Comparison of ENCODE assay signal across 13 mouse cellular contexts in the genomic region with DNA sequence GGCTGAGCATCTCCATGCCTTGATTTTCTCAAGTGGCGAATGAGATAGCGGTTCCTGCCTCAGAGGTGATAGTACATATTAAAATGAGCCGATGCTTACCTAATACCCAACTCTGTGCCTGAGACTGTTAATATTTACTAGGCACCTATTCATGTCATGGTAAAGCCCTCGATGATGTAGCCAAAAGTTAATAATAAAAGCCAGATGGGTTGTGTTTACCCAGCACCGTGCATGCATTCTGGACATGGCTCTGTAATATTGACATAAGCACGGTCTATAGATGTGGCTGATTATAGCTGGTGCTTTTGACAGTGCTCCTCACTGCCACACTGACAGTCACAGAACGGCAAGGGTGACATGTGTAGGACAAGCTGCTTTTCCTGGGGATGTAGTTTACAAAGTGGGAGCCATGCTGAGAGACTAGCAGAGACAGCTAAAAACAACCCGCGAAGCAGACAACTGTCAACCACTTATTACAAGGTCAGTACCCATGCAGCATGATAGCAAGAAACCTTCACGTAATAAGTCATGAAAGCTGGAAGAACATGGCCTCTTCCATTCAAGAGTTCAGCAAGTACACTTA. TPM values are rescaled to one million over a fixed set of nuclear protein-coding genes. Genes with fewer than 3 reads are reported as not detected.
DNase-seq lines count a peak whose midpoint lies in the region; ATAC-seq and TF ChIP-seq lines count a peak whose summit lies in the region.
"Had no signal": no experiment of that assay in that cellular context is flagged by ENCODE, and none has a peak within 500 bp of the region (broad histone marks: within the 10 kb centered on the region; RNA-seq: fewer than 3 reads in every experiment).

No protein-coding gene starts in this region.

- H3K4me2 ChIP-seq in limb, embryonic 13.5 days (replicated peaks): peak overlapping the region; percentile 69
- 0 out of 2 replicates have a peak overlapping the region, but pooled peaks have one; percentile 84 for H3K4me2 ChIP-seq in stomach, embryonic 14.5 days (replicated peaks; ENCODE audit: low read depth, low read length)
- H3K4me2 ChIP-seq: midbrain, embryonic 15.5 days had no signal

- H3K9ac ChIP-seq in heart, adult 2 months (ENCODE audit: low read depth, low read length): no peak overlapping the region
- H3K9ac ChIP-seq in liver, adult 2 months (ENCODE audit: low read depth, low read length): 0 out of 2 replicates have a peak overlapping the region, but pooled peaks have one; percentile 8
- no peak overlapping the region for H3K9ac ChIP-seq in limb, embryonic 13.5 days
- no peak overlapping the region for H3K9ac ChIP-seq in stomach, embryonic 14.5 days (replicated peaks; ENCODE audit: low read depth, low read length)
- H3K9ac ChIP-seq: midbrain, embryonic 15.5 days; neural tube, embryonic 12.5 days had no signal

- no peak for TF ChIP-seq CTCF in heart, adult 2 months (IDR thresholded peaks at IDR 0.05)
- TF ChIP-seq CTCF in liver, adult 2 months (IDR thresholded peaks at IDR 0.05; ENCODE audit: low read depth, low read length): no peak

- H3K27me3 ChIP-seq in heart, adult 2 months (ENCODE audit: control insufficient read depth, insufficient read depth, low read length): no peaks in the 10 kb centered on the region
- H3K27me3 ChIP-seq in liver, adult 2 months (ENCODE audit: control insufficient read depth, insufficient read depth, low read length): no peaks in the 10 kb centered on the region
- H3K27me3 ChIP-seq in limb, embryonic 13.5 days: no peaks in the 10 kb centered on the region
- no peaks in the 10 kb centered on the region for H3K27me3 ChIP-seq in stomach, embryonic 14.5 days (ENCODE audit: control insufficient read depth, insufficient read depth, low read length)
- H3K27me3 ChIP-seq: midbrain, embryonic 15.5 days; neural tube, embryonic 12.5 days had no signal

- ATAC-seq in limb, embryonic 13.5 days (ENCODE audit: low FRiP score, low read depth): no peak
- ATAC-seq in stomach, embryonic 14.5 days (ENCODE audit: insufficient number of reproducible peaks, insufficient read depth, low FRiP score, low read depth): no peak
- ATAC-seq: midbrain, embryonic 15.5 days had no signal

- no peak for TF ChIP-seq POLR2A in heart, adult 2 months (IDR thresholded peaks at IDR 0.05; ENCODE audit: insufficient read depth, low read depth, low read length)
- TF ChIP-seq POLR2A in liver, adult 2 months (IDR thresholded peaks at IDR 0.05; ENCODE audit: extremely low read depth, insufficient read depth, low read length): no peak

- DNase-seq in heart, adult 2 months: peak in 1 of 2 experiments; percentile 13
- no peak for DNase-seq in heart, adult 8-10 months (ENCODE audit: low spot score)
- DNase-seq in liver, adult 2 months (ENCODE audit: extremely low read depth, low read depth, low spot score): peak; percentile 59
- no peak for DNase-seq in liver
- DNase-seq in urinary bladder, adult 2 months (ENCODE audit: low spot score): no peak
- DNase-seq: adrenal gland, postnatal 36 days; retina, postnatal 1 day; thymus, adult 18-20 months had no signal

- peaks cover 5% of the 10 kb centered on the region for H3K79me2 ChIP-seq in heart, adult 2 months (replicated peaks; ENCODE audit: control insufficient read depth, insufficient read depth, low read length)
- peaks cover 54% of the 10 kb centered on the region for H3K79me2 ChIP-seq in liver, adult 2 months (ENCODE audit: control insufficient read depth, insufficient read depth, low read length)

- TF ChIP-seq EP300 in heart, adult 2 months (IDR thresholded peaks at IDR 0.05; ENCODE audit: insufficient read depth, low read depth, low read length): no peak

- peaks cover 15% of the 10 kb centered on the region for H3K4me1 ChIP-seq in heart, adult 2 months (ENCODE audit: control insufficient read depth, insufficient read depth, low read length)
- peaks cover 14% of the 10 kb centered on the region for H3K4me1 ChIP-seq in liver, adult 2 months (ENCODE audit: control insufficient read depth, insufficient read depth, low read length)
- H3K4me1 ChIP-seq in limb, embryonic 13.5 days: peaks cover 57% of the 10 kb centered on the region
- H3K4me1 ChIP-seq in stomach, embryonic 14.5 days (ENCODE audit: control insufficient read depth, insufficient read depth, low read length): peaks cover 27% of the 10 kb centered on the region

- intact Hi-C loops in heart, adult 2 months (cut with DNase I): no loop called here

- H3K27ac ChIP-seq in heart, adult 2 months: peak overlapping the region; percentile 99
- no peak overlapping the region for H3K27ac ChIP-seq in liver, adult 2 months (replicated peaks; ENCODE audit: insufficient read depth, low read depth, low read length)
- H3K27ac ChIP-seq in limb, embryonic 13.5 days: no peak overlapping the region
- H3K27ac ChIP-seq in stomach, embryonic 14.5 days (ENCODE audit: low read length): no peak overlapping the region
- H3K27ac ChIP-seq: midbrain, embryonic 15.5 days; neural tube, embryonic 12.5 days had no signal

- H3K36me3 ChIP-seq in heart, adult 2 months (ENCODE audit: control insufficient read depth, insufficient read depth, low read length): peaks cover 8% of the 10 kb centered on the region; the same call in 1 of the 2 replicates
- H3K36me3 ChIP-seq in liver, adult 2 months (ENCODE audit: control insufficient read depth, insufficient read depth, low read length): no peaks in the 10 kb centered on the region
- H3K36me3 ChIP-seq in limb, embryonic 13.5 days: no peaks in the 10 kb centered on the region; the same call in 1 of the 2 replicates
- H3K36me3 ChIP-seq in stomach, embryonic 14.5 days (ENCODE audit: control insufficient read depth, insufficient read depth, low read length): no peaks in the 10 kb centered on the region
- H3K36me3 ChIP-seq: midbrain, embryonic 15.5 days; neural tube, embryonic 12.5 days had no signal

- H3K4me3 ChIP-seq in heart, adult 2 months: peak overlapping the region; percentile 80; the same call in 1 of the 2 replicates
- H3K4me3 ChIP-seq in liver, adult 2 months (ENCODE audit: insufficient read depth, low read depth, low read length): 0 out of 2 replicates have a peak overlapping the region, but pooled peaks have one; percentile 7
- H3K4me3 ChIP-seq in limb, embryonic 13.5 days: peak overlapping the region; percentile 87; the same call in 1 of the 2 replicates
- peak overlapping the region; percentile 74; the same call in 1 of the 2 replicates for H3K4me3 ChIP-seq in stomach, embryonic 14.5 days (ENCODE audit: low read depth, low read length)
- H3K4me3 ChIP-seq: midbrain, embryonic 15.5 days; neural tube, embryonic 12.5 days had no signal

- H3K9me3 ChIP-seq in limb, embryonic 13.5 days: no peaks in the 10 kb centered on the region
- no peaks in the 10 kb centered on the region for H3K9me3 ChIP-seq in stomach, embryonic 14.5 days (ENCODE audit: control insufficient read depth, low read depth, low read length)
- H3K9me3 ChIP-seq: midbrain, embryonic 15.5 days; neural tube, embryonic 12.5 days had no signal

- 65% methylated on average over 10 of the region's 10 CpGs for WGBS in heart, adult 2 months
- WGBS in liver, adult 2 months: 25% methylated on average over 10 of the region's 10 CpGs
- 65% methylated on average over 10 of the region's 10 CpGs for WGBS in limb, embryonic 13.5 days
- WGBS in stomach, embryonic 14.5 days: 72% methylated on average over 10 of the region's 10 CpGs

RNA-seq across cellular contexts. Expression of a gene that starts 3.1 kb away (rescaled TPM):
- total RNA-seq in heart, adult 2 months (2021): 10 to 100 TPM; 22.2 to 28.3 TPM
- polyA plus RNA-seq in heart, adult 2 months (2012; rRNA removed): 9.3 and 10.4 TPM in 2 replicates
- total RNA-seq in heart, adult 8-10 months (2022): 10 to 100 TPM; 17.2 to 25.1 (median 23.2) TPM
- 3.8 and 6.7 TPM in 2 replicates for total RNA-seq in liver, adult 2 months (2014; rRNA removed)
- 3.3 TPM in 2 replicates for polyA plus RNA-seq in liver, adult 2 months (2012; rRNA removed)
- 11.7 and 12.7 TPM in 2 replicates for polyA plus RNA-seq in limb, embryonic 13.5 days (2015; fragmentation: Nextera tagmentation; extraction: Ambion mirVana)
- 11.1 and 13.6 TPM in 2 replicates for polyA plus RNA-seq in stomach, embryonic 14.5 days (2014; fragmentation: Nextera tagmentation; extraction: Ambion mirVana)
- polyA plus RNA-seq in urinary bladder, adult 2 months (2012; rRNA removed): 25.0 and 26.8 TPM in 2 replicates
- total RNA-seq: MEL had no signal

Comparison
In these comparisons a context has a peak if more than half of its experiments do, and no peak if none do; other contexts are left out.
1. H3K4me3 ChIP-seq: peak in every context shown above with its lines; median percentile 87 in limb, embryonic 13.5 days; 80 in heart, adult 2 months; 74 in stomach, embryonic 14.5 days; 7 in liver, adult 2 months.